Mouse (Mus musculus) heart, embryonic 14.5 days (tissue): Measurements from ENCODE around the gene Nck1. TPM values are rescaled to one million over a fixed set of nuclear protein-coding genes. Genes with fewer than 3 reads are reported as not detected.
A peak's percentile ranks its signal among the peaks of the same experiment; 100 is the strongest.

Experiments
- ATAC-seq: fragments of 200-750 bp; cut with Nextera tagmentation; 2 replicates; pipeline ENCODE4 v1.8.0; 2017; ENCODE audit warnings: low read depth, moderate TSS enrichment; ENCODE audit not compliant: insufficient number of reproducible peaks, insufficient read depth, low FRiP score
- H3K27ac ChIP-seq, 2 experiments: fragments of 200-500 bp in 1 of 2; fragments of 300-500 bp in 1 of 2; sonication (generic) in 1 of 2; replicated peaks in 1 of 2; 2 replicates each; pipeline ENCODE4 v1.5.1; 2012 to 2014; ENCODE audit warnings: low read depth in 2 of 2, low read length in 2 of 2, control low read depth in 1 of 2, mild to moderate bottlenecking in 1 of 2, mixed read lengths in 1 of 2; ENCODE audit not compliant: control insufficient read depth in 1 of 2, insufficient read depth in 1 of 2
- H3K27me3 ChIP-seq: fragments of 300-500 bp; sonication (generic); 2 replicates; pipeline ENCODE4 v1.6.1; 2014; ENCODE audit warnings: mild to moderate bottlenecking, low read length, control low read depth; ENCODE audit not compliant: control insufficient read depth, insufficient read depth
- H3K36me3 ChIP-seq: fragments of 300-500 bp; sonication (generic); 2 replicates; pipeline ENCODE4 v1.6.1; 2014; ENCODE audit warnings: mild to moderate bottlenecking, control low read depth, low read length, mixed read lengths; ENCODE audit not compliant: control insufficient read depth, insufficient read depth
- H3K4me1 ChIP-seq, 2 experiments: fragments of 200-500 bp in 1 of 2; fragments of 300-500 bp in 1 of 2; sonication (generic) in 1 of 2; 2 replicates each; pipeline ENCODE4 v1.6.1; 2012 to 2014; ENCODE audit warnings: low read length in 2 of 2, control low read depth in 1 of 2, mixed read lengths in 1 of 2; ENCODE audit not compliant: control insufficient read depth in 2 of 2, insufficient read depth in 2 of 2
- H3K4me2 ChIP-seq: fragments of 300-500 bp; sonication (generic); 2 replicates; pipeline ENCODE4 v1.6.1; 2014; ENCODE audit warnings: mild to moderate bottlenecking, low read length
- H3K4me3 ChIP-seq, 2 experiments: fragments of 200-500 bp in 1 of 2; fragments of 300-500 bp in 1 of 2; sonication (generic) in 1 of 2; 2 replicates each; pipeline ENCODE4 v1.5.1; 2012 to 2014; ENCODE audit warnings: low read length in 2 of 2, mild to moderate bottlenecking in 2 of 2, control low read depth in 1 of 2, low read depth in 1 of 2, moderate library complexity in 1 of 2; ENCODE audit not compliant: control insufficient read depth in 1 of 2, insufficient read depth in 1 of 2
- H3K9ac ChIP-seq: fragments of 300-500 bp; sonication (generic); 2 replicates; pipeline ENCODE4 v1.6.1; 2014; ENCODE audit warnings: mild to moderate bottlenecking, low read length
- H3K9me3 ChIP-seq: fragments of 300-500 bp; sonication (generic); 2 replicates; pipeline ENCODE4 v1.6.1; 2016; ENCODE audit warnings: low read length, control low read depth; ENCODE audit not compliant: control insufficient read depth
- WGBS: fragments of 180-500 bp; shearing (Covaris S2); extraction: QIAGEN DNeasy Blood & Tissue Kit; methylation state at CpG from one replicate; pipeline ENCODE4 v1.1.7; 2014; 5-methylcytosine and 5-hydroxymethylcytosine counted together
- polyA plus RNA-seq: library from polyadenylated mRNA; unstranded; fragments of >200 nt; fragmentation: Nextera tagmentation; extraction: Ambion mirVana; gene quantifications from 2 replicates; pipeline ENCODE4 v1.2.1, GENCODE M21; 2014

Nck1 gene
- polyA plus RNA-seq, 1 experiment from 2014 or later, result 61.7 TPM

- H3K27ac ChIP-seq, result peak overlapping the region in 1 of 2 experiments; percentile 21; a peak in 1 of 4 replicates
- peak overlapping the region; percentile 49 to 51 for H3K4me3 ChIP-seq
- under 1% methylated on average over 32 of the region's 32 CpGs for WGBS
- H3K4me1 ChIP-seq, result peaks cover 0 to 3% of the 10 kb centered on the region in 2 experiments; a peak in 1 of 4 replicates
- H3K27me3 ChIP-seq, result peaks cover 14% of the 10 kb centered on the region; the same call in 1 of the 2 replicates
- peak overlapping the region; percentile 88 for H3K4me2 ChIP-seq
- no peaks in the 10 kb centered on the region for H3K36me3 ChIP-seq
- H3K9me3 ChIP-seq, result no peaks in the 10 kb centered on the region
- peak overlapping the region; percentile 66 for H3K9ac ChIP-seq
- peak; percentile 52 for ATAC-seq
Measured at GRCm38 (mm10) chr9:100446059-100446686, 99.8 kb downstream of the Nck1 start.

Other genes starting within 250 kb of the Nck1 start
- gene Il20rb, start 59.3 kb downstream of the Nck1 start, polyA plus RNA-seq, result 0.69 and 0.94 TPM in 2 replicates
- 10.3 and 11.0 TPM in 2 replicates for gene Slc35g2, start 25.0 kb upstream of the Nck1 start, polyA plus RNA-seq
- 34.4 and 34.8 TPM in 2 replicates for gene Stag1, start 51.7 kb upstream of the Nck1 start, polyA plus RNA-seq